8 mouse cellular contexts compared by ENCODE assay signal in the genomic region with DNA sequence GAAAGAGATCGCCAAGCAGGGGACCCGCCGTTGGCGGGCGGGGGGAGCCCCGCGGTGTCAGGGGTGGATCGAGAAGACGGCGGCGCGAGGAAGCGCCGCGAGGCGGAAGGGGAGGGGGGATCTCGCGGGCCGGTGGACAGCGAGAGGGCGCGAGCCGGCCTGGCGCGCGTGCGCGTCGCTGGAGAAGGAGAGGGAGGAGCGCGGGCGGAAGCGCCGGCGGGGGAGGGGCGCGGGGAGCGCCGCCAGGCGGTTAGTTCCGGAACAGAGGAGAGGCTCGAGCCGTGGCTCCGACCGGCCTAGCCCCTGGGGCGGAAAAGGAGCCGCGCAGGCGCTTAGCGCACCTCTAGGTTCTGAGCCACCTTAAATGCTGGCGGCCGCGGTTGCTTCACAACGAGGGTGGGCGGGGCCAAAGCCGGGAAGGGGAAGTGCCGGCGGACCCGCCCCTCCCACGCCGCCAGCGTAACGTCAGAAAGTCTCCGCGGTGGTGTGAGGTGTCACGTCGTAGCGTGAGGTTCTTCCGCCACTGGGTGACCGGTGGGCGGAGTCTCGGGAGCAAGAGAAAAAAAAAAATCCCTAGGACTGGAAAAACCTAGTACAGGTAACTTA. TPM values are rescaled to one million over a fixed set of nuclear protein-coding genes. Genes with fewer than 3 reads are reported as not detected.
A peak's percentile ranks its signal among the peaks of the same experiment; 100 is the strongest.
DNase-seq lines count a peak whose midpoint lies in the region; ATAC-seq lines count a peak whose summit lies in the region.

Gene Atxn2l (minus strand): TSS at position 165 of the 606 bp plus-strand sequence.

- H3K4me1 ChIP-seq in hindbrain, embryonic 16.5 days (ENCODE audit: control insufficient read depth, insufficient read depth, low read depth, low read length) = peaks cover 12% of the 10 kb centered on the region

- H3K9me3 ChIP-seq in hindbrain, embryonic 16.5 days (ENCODE audit: control insufficient read depth, low read length) = no peaks in the 10 kb centered on the region

- peaks cover 36% of the 10 kb centered on the region for H3K79me2 ChIP-seq in macrophage (ENCODE audit: inconsistent target)

- ATAC-seq in hindbrain, embryonic 16.5 days = peak; percentile 91

- H3K4me2 ChIP-seq in hindbrain, embryonic 16.5 days (ENCODE audit: low read length) = peak within 1 kb of the TSS; percentile 75

- WGBS in hindbrain, embryonic 16.5 days = under 1% methylated on average over 70 of the region's 72 CpGs
- 2% methylated on average over 53 of the region's 72 CpGs for WGBS in macrophage (ENCODE audit: missing documents)

- peaks cover 21% of the 10 kb centered on the region for H3K36me3 ChIP-seq in hindbrain, embryonic 16.5 days (ENCODE audit: control insufficient read depth, insufficient read depth, low read length)
- peaks cover 25% of the 10 kb centered on the region for H3K36me3 ChIP-seq in macrophage (ENCODE audit: inconsistent target)

- H3K27me3 ChIP-seq in hindbrain, embryonic 16.5 days (replicated peaks; ENCODE audit: control insufficient read depth, insufficient read depth, low read length) = no peaks in the 10 kb centered on the region

- peak; percentile 98 for DNase-seq in WW6 (ENCODE audit: low read depth, low spot score)
- DNase-seq in cerebellum, postnatal 4 days (ENCODE audit: low spot score in 2 of 2) = peak; percentile 99
- peak; percentile 98 for DNase-seq in gastrocnemius, adult 18-20 months (ENCODE audit: low spot score)
- peak; percentile 99 for DNase-seq in left cerebral cortex, adult 18-20 months (ENCODE audit: low spot score in 2 of 2)
- peak; percentile 99 for DNase-seq in right cerebral cortex, adult 18-20 months
- peak; percentile 98 for DNase-seq in urinary bladder, postnatal 10 days (ENCODE audit: low spot score)

- H3K4me3 ChIP-seq in hindbrain, embryonic 16.5 days (ENCODE audit: low read length) = peak within 1 kb of the TSS; percentile 100
- peak within 1 kb of the TSS; percentile 87 for H3K4me3 ChIP-seq in macrophage (ENCODE audit: inconsistent target)

- H3K9ac ChIP-seq in hindbrain, embryonic 16.5 days (ENCODE audit: low read depth, low read length) = peak within 1 kb of the TSS; percentile 99

- H3K27ac ChIP-seq in hindbrain, embryonic 16.5 days (ENCODE audit: low read depth, low read length) = peak within 1 kb of the TSS; percentile 100
- peak within 1 kb of the TSS; percentile 80 for H3K27ac ChIP-seq in macrophage

RNA-seq across cellular contexts. Expression of gene Atxn2l, which starts in this region (rescaled TPM):
- 10 to 100 TPM; 28.4 to 33.1 TPM for total RNA-seq in gastrocnemius, adult 18-20 months (2021)
- polyA plus RNA-seq in hindbrain, embryonic 16.5 days (2015; fragmentation: Nextera tagmentation; extraction: Ambion mirVana) = 48.1 and 59.7 TPM in 2 replicates
- 100 to 1,000 TPM; 110 to 115 TPM for total RNA-seq in left cerebral cortex, adult 18-20 months (2021)
- total RNA-seq in macrophage (2018; cell fraction: chromatin; rRNA removed) = 100 to 1,000 TPM; 171 to 516 (median 386) TPM
- 100 to 1,000 TPM in 6 of 26 experiments, 10 to 100 TPM in 20; 74.5 to 107 (median 92.7) TPM for total RNA-seq in macrophage (2018; cell fraction: cytosol; rRNA removed)
- total RNA-seq in macrophage (2018; cell fraction: nucleus; rRNA removed) = 100 to 1,000 TPM; 149 to 349 (median 227) TPM
- 60.6 to 79.7 TPM (median 71.8 TPM) in 3 replicates for polyA plus RNA-seq in macrophage (2018)

Comparison
In these comparisons a context has a peak if more than half of its experiments do, and no peak if none do; other contexts are left out.
1. Peak in every context shown above with its lines: DNase-seq, ATAC-seq, H3K4me3 ChIP-seq and H3K27ac ChIP-seq.